Mouse (Mus musculus) midbrain, postnatal 0 days (tissue): ENCODE measurements at regions not wholly inside any gene's neighbourhood (a gene's known extent, or its start where the extent isn't known, plus 50 kb on each side); places are given as distances from the start of the nearest gene placed in this dataset.

Experiments used
- ATAC-seq: fragments of 200-750 bp; cut with Nextera tagmentation; 2 replicates; pipeline ENCODE4 v1.8.0; 2017; ENCODE audit warnings: moderate number of reproducible peaks, mild to moderate bottlenecking, moderate TSS enrichment, moderate library complexity; ENCODE audit not compliant: low FRiP score
- DNase-seq: peaks from one replicate; pipeline ENCODE4 v3.0.0-alpha.2; 2015; ENCODE audit warnings: low spot score
- H3K27ac ChIP-seq: fragments of 300-500 bp; sonication (generic); 2 replicates; pipeline ENCODE4 v1.5.1; 2014; ENCODE audit warnings: low read depth, mild to moderate bottlenecking, low read length, mixed read lengths
- H3K27me3 ChIP-seq: fragments of 300-500 bp; sonication (generic); 2 replicates; pipeline ENCODE4 v1.6.1; 2014; ENCODE audit warnings: low read length, control low read depth, mixed read lengths; ENCODE audit not compliant: insufficient read depth
- H3K36me3 ChIP-seq: fragments of 300-500 bp; sonication (generic); 2 replicates; pipeline ENCODE4 v1.6.1; 2014; ENCODE audit warnings: low read length, control low read depth, mixed read lengths; ENCODE audit not compliant: insufficient read depth
- H3K4me1 ChIP-seq: fragments of 300-500 bp; sonication (generic); 2 replicates; pipeline ENCODE4 v1.6.1; 2014; ENCODE audit warnings: mild to moderate bottlenecking, control low read depth, antibody characterized with exemption, low read length, mixed read lengths; ENCODE audit not compliant: insufficient read depth
- H3K4me2 ChIP-seq: fragments of 300-500 bp; sonication (generic); 2 replicates; pipeline ENCODE4 v1.6.1; 2014; ENCODE audit warnings: low read depth, mild to moderate bottlenecking, low read length, mixed read lengths; ENCODE audit not compliant: poor library complexity, severe bottlenecking
- H3K4me3 ChIP-seq: fragments of 300-500 bp; sonication (generic); 2 replicates; pipeline ENCODE4 v1.5.1; 2014; ENCODE audit warnings: low read depth, mild to moderate bottlenecking, low read length, moderate library complexity
- H3K9ac ChIP-seq: fragments of 300-500 bp; sonication (generic); replicated peaks from 2 replicates; pipeline ENCODE4 v1.6.1; 2014; ENCODE audit warnings: mild to moderate bottlenecking, low read length, moderate library complexity, mixed read lengths; ENCODE audit not compliant: poor library complexity, severe bottlenecking
- H3K9me3 ChIP-seq: fragments of 300-500 bp; sonication (generic); 2 replicates; pipeline ENCODE4 v1.6.1; 2016; ENCODE audit warnings: low read length, control low read depth
- CTCF ChIP-seq: IDR thresholded peaks from 2 replicates; pipeline ENCODE4 v1.5.1; 2016; ENCODE audit warnings: antibody characterized with exemption, mild to moderate bottlenecking
- WGBS: fragments of 180-500 bp; shearing (Covaris S2); extraction: QIAGEN DNeasy Blood & Tissue Kit; methylation state at CpG from one replicate; pipeline ENCODE4 v1.1.7; 2014; 5-methylcytosine and 5-hydroxymethylcytosine counted together

DNA sequence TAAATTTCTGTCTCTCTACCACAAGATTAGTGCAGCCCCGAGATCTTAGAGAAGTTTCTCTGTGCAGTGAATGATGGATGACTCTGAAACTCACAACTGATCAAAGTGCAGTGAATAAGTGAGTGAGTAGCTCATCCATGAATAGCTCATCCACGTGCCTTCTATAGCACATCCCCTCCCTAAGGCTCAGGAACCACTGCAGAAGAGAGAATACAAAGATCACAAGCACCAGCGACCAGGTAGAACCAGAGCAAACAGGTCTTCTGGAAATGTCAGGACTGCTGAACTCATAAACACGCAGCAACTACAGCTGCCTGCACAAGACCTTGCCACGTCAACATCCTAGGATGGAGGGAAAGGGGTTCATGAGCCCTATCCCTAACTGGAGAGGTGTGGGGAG, 69.0 kb upstream of the Phlpp1 start:
- Histone ChIP-seq H3K9me3 (no peaks in the 10 kb centered on the region), H3K4me3 (no peak overlapping the region), H3K4me1 (no peaks in the 10 kb centered on the region), H3K27ac (no peak overlapping the region), H3K4me2 (no peak overlapping the region), H3K9ac (no peak overlapping the region), H3K27me3 (no peaks in the 10 kb centered on the region), H3K36me3 (no peaks in the 10 kb centered on the region)
- 82% methylated on average over 5 of the region's 5 CpGs for WGBS
- ATAC-seq (no peak), DNase-seq (no peak)
- no peak for TF ChIP-seq CTCF

DNA sequence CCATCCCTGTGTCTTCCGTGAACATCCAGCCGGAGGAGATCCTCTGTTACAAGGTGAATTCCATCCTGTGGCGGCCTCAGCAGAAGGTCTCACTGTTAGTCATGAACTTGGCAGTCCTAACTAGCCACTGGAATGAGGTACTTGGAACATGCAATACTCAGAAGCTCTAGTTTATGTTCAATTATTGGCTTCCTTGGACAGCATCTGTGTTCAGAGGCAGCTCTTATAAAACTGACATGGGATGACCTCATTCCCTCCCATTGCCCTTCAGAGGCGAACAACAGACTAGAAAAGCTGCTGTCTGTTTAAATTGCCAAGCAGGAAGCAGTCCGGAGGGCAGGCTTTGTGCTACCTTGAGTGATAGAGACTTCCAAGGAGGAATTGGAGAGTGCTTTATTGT, 62.5 kb upstream of the Phlpp1 start:
- Histone ChIP-seq H3K4me1 (no peaks in the 10 kb centered on the region), H3K9me3 (no peaks in the 10 kb centered on the region), H3K4me3 (no peak overlapping the region), H3K27me3 (no peaks in the 10 kb centered on the region), H3K9ac (no peak overlapping the region), H3K36me3 (no peaks in the 10 kb centered on the region), H3K27ac (no peak overlapping the region), H3K4me2 (no peak overlapping the region)
- 86% methylated on average over 5 of the region's 5 CpGs for whole genome bisulfite sequencing
- no peak for TF ChIP-seq CTCF
- ATAC-seq = no peak
- DNase-seq = no peak
